Mouse (Mus musculus): ENCODE measurements at regions not wholly inside any gene's neighbourhood (a gene's known extent, or its start where the extent isn't known, plus 50 kb on each side); places are given as distances from the start of the nearest gene placed in this dataset.

- TF ChIP-seq EP300 (IDR thresholded peaks at IDR 0.05; ENCODE audit: insufficient read depth, low read depth, low read length) (no peak), CTCF (IDR thresholded peaks at IDR 0.05; ENCODE audit: low read depth, low read length) (no peak)
Observed at GRCm38 (mm10) chr1:75778889-75779288, 232.8 kb downstream of the Slc4a3 start.
